Mouse (Mus musculus) effector memory CD4-positive, alpha-beta T cell, adult 5 months (primary cell): Measurements from ENCODE around the gene Pomt1. TPM values are rescaled to one million over a fixed set of nuclear protein-coding genes. Genes with fewer than 3 reads are reported as not detected.

Experiments used
- polyA plus RNA-seq: library from polyadenylated mRNA; unstranded; fragments of 100-300 nt; shearing (Covaris generic); gene quantifications from one replicate; pipeline ENCODE4 v1.2.1, GENCODE M21; 2017

Gene Pomt1
- 4.0 TPM for polyA plus RNA-seq

DNA sequence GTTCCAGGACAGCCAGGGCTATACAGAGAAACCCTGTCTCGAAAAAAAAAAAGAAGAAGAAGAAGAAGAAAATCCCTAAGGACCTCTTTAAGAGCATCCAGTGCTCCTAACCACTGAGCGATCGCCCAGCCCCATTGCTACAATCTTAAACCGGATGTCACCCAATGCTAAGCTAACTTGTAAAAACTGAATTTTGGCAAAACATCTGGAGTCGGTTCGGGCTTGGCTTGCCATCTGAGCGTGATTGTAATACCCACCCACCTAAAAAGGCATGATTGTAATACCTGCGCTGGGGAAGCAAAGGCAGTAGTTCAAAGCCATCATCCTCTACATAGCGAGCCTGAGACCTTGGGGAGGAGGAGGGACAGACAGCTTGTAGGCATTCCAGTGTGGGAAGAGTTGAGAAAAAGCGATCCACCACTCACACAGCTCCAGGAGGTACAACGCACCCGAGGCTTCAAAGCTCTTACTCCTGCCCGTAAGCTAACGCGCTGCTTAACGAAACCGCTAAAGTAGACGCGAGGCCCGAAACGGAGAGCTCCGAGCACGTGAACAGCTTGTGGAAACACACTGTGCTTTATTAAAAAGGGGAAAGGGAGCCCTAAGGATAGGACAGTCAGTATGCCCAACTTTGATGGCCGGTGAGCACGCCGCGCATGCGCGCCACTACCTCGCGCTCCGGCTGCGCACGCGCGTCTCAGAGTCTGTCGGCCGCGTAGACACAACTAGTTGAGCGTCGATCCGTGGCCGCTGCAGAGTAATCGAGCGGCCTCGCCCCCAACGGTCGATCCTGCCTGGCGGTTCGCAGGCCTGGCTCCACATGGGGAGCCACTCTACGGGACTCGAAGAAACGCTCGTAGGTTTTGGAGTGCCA is at the start of gene Pomt1:
Gene Pomt1 (plus strand): TSS at position 705 of the 874 bp plus-strand sequence.

GRCm38 (mm10) chr2:32259657-32260417 is 23.4 kb downstream of the Pomt1 start, which contains the start of gene Uck1:
TSS of gene Uck1 (minus strand) at chr2:32260159.

DNA sequence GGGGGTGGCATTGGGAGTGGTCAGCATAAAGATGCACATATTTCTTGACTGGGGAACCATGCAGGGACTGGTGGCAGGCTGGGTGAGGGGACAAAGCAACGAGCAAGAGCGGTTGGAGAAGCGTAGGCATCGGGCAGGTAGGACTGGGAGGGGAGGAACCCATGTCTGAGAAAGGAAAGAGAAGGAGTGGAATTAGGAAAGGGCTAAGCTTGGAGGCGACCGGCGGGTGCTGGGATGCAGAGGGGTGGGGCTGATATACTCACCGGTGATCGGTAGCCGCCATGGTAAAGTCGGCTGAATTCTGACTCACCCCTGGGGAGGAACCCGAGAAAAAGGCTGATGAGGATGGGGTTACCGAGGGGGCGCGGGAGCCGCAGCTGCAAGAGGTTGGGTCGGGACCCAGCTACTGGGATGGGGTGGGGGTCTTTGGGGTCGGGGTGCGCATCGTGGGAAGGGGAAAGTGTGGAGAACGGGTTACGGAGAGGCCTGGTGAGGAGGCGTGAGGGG is 51.0 kb downstream of the Pomt1 start, which contains the start of gene Golga2:
Gene Golga2 (plus strand): TSS at position 51 of the 507 bp plus-strand sequence.

GRCm38 (mm10) chr2:32287923-32288367 is 51.6 kb downstream of the Pomt1 start, which contains the start of gene Swi5:
TSS of gene Swi5 (minus strand) at chr2:32288075.

Other genes with a start within 250 kb of the Pomt1 start
- 17.8 TPM for gene Fam78a, start 151.7 kb upstream of the Pomt1 start, polyA plus RNA-seq
- gene Plpp7, start 141.1 kb upstream of the Pomt1 start, polyA plus RNA-seq = not detected
- gene Prrc2b, start 85.5 kb upstream of the Pomt1 start, polyA plus RNA-seq = 69.4 TPM
- 73.0 TPM for gene Uck1, start 23.6 kb downstream of the Pomt1 start, polyA plus RNA-seq
- 31.9 TPM for gene Golga2, start 50.8 kb downstream of the Pomt1 start, polyA plus RNA-seq
- gene Swi5, start 51.5 kb downstream of the Pomt1 start, polyA plus RNA-seq = 170 TPM
- gene Ciz1, start 115.7 kb downstream of the Pomt1 start, polyA plus RNA-seq = 118 TPM
- gene Dnm1, start 116.7 kb downstream of the Pomt1 start, polyA plus RNA-seq = not detected
- gene 1110008P14Rik, start 145.3 kb downstream of the Pomt1 start, polyA plus RNA-seq = 43.5 TPM
- gene Lcn2, start 151.7 kb downstream of the Pomt1 start, polyA plus RNA-seq = not detected
- 11.4 TPM for gene Ptges2, start 159.3 kb downstream of the Pomt1 start, polyA plus RNA-seq
- gene Naif1, start 213.9 kb downstream of the Pomt1 start, polyA plus RNA-seq = 6.4 TPM
- 41.6 TPM for gene Slc25a25, start 214.9 kb downstream of the Pomt1 start, polyA plus RNA-seq